Mouse (Mus musculus): ENCODE results near the gene Sipa1l1. TPM values are rescaled to one million over a fixed set of nuclear protein-coding genes. Genes with fewer than 3 reads are reported as not detected.

The Sipa1l1 gene
- polyA plus RNA-seq, 1 experiment from 2014 or later: 10.9 TPM

DNA sequence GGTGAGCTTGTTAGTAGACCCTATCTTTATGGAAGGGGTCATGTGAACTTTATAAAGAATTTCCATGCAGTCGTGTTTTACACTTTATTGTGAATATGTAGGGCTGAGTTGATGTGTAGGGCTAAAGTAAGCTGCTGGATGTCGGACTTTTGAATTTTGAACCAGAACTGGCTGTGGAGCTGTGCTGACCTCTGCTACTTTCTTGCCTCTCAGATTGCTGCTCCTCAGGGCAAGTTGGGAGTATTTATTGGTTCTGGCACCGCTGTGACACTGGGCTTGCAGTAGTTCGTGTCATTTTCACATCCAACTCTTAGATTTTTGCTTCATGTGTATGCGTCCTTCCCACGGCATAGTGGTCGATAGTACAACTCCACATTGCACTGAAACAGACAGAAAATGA, 49.1 kb downstream of the Sipa1l1 start:
- Histone ChIP-seq H3K9ac (replicated peaks) (no peak overlapping the region), H3K4me3 (replicated peaks) (no peak overlapping the region), H3K4me2 (no peak overlapping the region), H3K9me3 (replicated peaks) (no peaks in the 10 kb centered on the region), H3K27me3 (replicated peaks) (no peaks in the 10 kb centered on the region), H3K27ac (replicated peaks) (no peak overlapping the region), H3K36me3 (0 out of 2 replicates have a peak, but pooled peaks cover 4% of the 10 kb centered on the region), H3K4me1 (no peaks in the 10 kb centered on the region)
- ATAC-seq (ENCODE audit: low FRiP score): no peak
- WGBS: 89% methylated on average over 7 of the region's 7 CpGs

DNA sequence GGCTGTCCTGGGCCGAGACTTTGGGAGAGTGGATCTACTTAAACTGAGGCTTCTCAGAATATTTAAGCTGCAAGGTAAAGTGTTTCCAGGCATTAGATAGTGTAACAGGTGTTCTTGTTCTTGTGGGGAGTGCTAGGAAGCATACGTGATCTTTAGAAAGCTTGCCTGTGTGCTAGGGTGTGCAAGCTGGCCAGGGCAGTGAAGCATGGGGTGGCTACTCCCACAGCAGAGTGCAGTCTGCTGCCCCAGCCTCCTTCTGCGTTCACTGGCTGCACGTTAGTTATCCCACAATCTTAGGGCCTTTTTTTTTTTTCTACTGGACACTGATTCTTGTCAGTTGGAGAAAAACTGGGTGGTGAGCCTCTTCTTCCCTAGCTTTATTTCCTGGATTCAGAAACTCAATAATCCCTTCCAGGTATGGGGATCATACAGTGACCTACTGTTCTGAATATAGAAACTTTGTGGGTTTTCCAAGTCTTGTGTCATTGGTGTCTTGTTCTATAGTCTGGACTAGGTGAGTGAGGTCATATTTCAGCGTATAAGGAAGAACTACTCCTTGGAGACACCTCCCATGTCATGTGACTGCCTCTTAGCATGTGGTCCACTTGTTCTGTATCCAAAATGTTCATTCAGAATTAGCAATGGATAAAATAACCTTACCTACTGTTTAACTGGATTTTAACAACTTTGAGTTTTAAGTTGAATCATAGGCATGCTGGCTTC, 51.4 kb downstream of the Sipa1l1 start:
- WGBS: 87% methylated on average over 5 of the region's 5 CpGs
- Histone ChIP-seq H3K4me2 (no peak overlapping the region), H3K36me3 (no peaks in the 10 kb centered on the region), H3K4me3 (replicated peaks) (no peak overlapping the region), H3K27me3 (replicated peaks) (no peaks in the 10 kb centered on the region), H3K4me1 (no peaks in the 10 kb centered on the region), H3K9ac (replicated peaks) (no peak overlapping the region), H3K27ac (replicated peaks) (no peak overlapping the region), H3K9me3 (replicated peaks) (no peaks in the 10 kb centered on the region)
- no peak for ATAC-seq (ENCODE audit: low FRiP score)

- no peaks in the 10 kb centered on the region for H3K36me3 ChIP-seq
- no peak for ATAC-seq (ENCODE audit: low FRiP score)
- no peak overlapping the region for H3K4me3 ChIP-seq (replicated peaks)
- WGBS: 83% methylated on average over 9 of the region's 9 CpGs
- H3K4me1 ChIP-seq: peaks cover 5% of the 10 kb centered on the region
- no peak overlapping the region for H3K27ac ChIP-seq (replicated peaks)
- no peaks in the 10 kb centered on the region for H3K27me3 ChIP-seq (replicated peaks)
- no peak overlapping the region for H3K9ac ChIP-seq (replicated peaks)
- H3K4me2 ChIP-seq: no peak overlapping the region
- H3K9me3 ChIP-seq (replicated peaks): no peaks in the 10 kb centered on the region
Measured at GRCm38 (mm10) chr12:82223126-82223815, 54.2 kb downstream of the Sipa1l1 start.

DNA sequence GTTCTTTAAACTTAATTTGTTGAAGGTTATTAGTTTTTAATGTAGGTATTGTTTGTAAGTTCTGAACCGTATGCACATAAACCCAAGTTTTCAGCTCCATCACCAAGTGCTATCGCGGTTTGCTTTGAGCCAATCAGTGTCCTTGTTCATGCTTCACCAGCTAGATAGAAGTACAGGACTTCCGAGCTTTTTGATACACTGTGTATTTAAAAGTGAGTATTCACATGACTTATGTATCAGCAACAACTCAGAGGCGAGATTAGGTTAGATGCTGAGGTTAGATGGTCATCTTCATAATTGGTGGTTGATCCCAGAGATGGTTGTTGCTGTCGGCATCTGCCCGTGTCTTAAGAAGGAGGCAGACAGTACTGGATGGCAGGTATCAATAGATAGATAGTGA, 55.7 kb downstream of the Sipa1l1 start:
- Histone ChIP-seq H3K4me3 (replicated peaks) (no peak overlapping the region), H3K27ac (replicated peaks) (no peak overlapping the region), H3K4me2 (no peak overlapping the region), H3K4me1 (peaks cover 5% of the 10 kb centered on the region), H3K36me3 (no peaks in the 10 kb centered on the region), H3K27me3 (replicated peaks) (no peaks in the 10 kb centered on the region), H3K9ac (replicated peaks) (no peak overlapping the region), H3K9me3 (replicated peaks) (no peaks in the 10 kb centered on the region)
- no peak for ATAC-seq (ENCODE audit: low FRiP score)
- WGBS: over 99% methylated on average over 7 of the region's 7 CpGs

GRCm38 (mm10) chr12:82225278-82225677, 56.2 kb downstream of the Sipa1l1 start:
- Histone ChIP-seq H3K4me1 (peaks cover 5% of the 10 kb centered on the region), H3K4me3 (replicated peaks) (no peak overlapping the region), H3K9ac (replicated peaks) (no peak overlapping the region), H3K36me3 (no peaks in the 10 kb centered on the region), H3K9me3 (replicated peaks) (no peaks in the 10 kb centered on the region), H3K27me3 (replicated peaks) (no peaks in the 10 kb centered on the region), H3K27ac (replicated peaks) (no peak overlapping the region), H3K4me2 (no peak overlapping the region)
- WGBS: 99% methylated on average over 2 of the region's 2 CpGs
- ATAC-seq (ENCODE audit: low FRiP score): no peak

DNA sequence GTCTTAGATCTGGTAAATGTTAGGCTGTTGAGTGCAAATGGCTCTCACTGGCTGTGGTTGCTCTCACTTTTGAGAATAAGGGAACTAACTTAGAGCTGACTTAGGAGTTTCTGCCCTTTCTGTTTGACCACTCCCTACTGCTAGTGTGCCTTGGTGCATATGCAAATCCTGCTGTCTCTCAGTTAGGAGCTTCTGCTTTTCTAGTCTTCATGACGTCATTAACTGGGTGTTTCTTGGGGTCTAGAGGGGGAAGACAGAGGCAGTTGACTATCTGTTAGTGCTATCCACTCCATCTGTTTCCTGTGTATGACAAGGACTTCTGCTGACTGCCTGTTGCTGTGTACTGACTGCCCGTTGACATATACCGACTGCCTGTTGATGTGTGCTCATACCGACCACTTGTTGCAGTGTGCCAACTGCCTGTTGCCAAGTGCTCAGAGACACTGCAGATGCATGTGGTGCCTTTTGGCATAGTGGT, 56.7 kb downstream of the Sipa1l1 start:
- WGBS: 65% methylated on average over 4 of the region's 4 CpGs
- no peak for ATAC-seq (ENCODE audit: low FRiP score)
- no peaks in the 10 kb centered on the region for H3K36me3 ChIP-seq
- no peak overlapping the region for H3K4me3 ChIP-seq (replicated peaks)
- no peak overlapping the region for H3K27ac ChIP-seq (replicated peaks)
- H3K4me1 ChIP-seq: peaks cover 5% of the 10 kb centered on the region
- no peak overlapping the region for H3K9ac ChIP-seq (replicated peaks)
- H3K27me3 ChIP-seq (replicated peaks): no peaks in the 10 kb centered on the region
- no peak overlapping the region for H3K4me2 ChIP-seq
- no peaks in the 10 kb centered on the region for H3K9me3 ChIP-seq (replicated peaks)

- Histone ChIP-seq H3K9me3 (replicated peaks) (no peaks in the 10 kb centered on the region), H3K9ac (replicated peaks) (no peak overlapping the region), H3K4me2 (no peak overlapping the region), H3K27me3 (replicated peaks) (no peaks in the 10 kb centered on the region), H3K36me3 (no peaks in the 10 kb centered on the region), H3K4me1 (peaks cover 5% of the 10 kb centered on the region), H3K27ac (replicated peaks) (no peak overlapping the region), H3K4me3 (replicated peaks) (no peak overlapping the region)
- ATAC-seq (ENCODE audit: low FRiP score): no peak
- 60% methylated on average over 6 of the region's 6 CpGs for WGBS
Measured at GRCm38 (mm10) chr12:82226311-82227066, 57.4 kb downstream of the Sipa1l1 start.

DNA sequence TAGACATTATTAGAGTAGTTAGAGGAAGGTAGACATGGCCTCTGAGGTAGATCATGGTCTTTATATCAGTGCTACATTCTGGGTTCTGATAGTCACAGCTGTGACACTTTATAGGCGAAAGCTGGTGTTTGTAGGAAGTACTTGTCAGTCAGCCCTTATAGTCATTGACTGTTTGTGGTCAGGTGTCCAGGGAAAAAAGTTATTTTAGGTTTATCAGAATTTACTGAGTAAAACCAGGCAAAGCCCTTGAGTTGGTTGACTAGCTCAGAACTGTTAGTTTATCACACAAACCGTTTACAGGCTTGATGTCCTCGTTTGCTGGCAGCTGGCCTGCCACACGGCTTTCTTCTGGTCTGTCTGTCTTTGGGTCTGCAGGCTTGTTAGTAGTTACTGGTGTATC, 61.0 kb downstream of the Sipa1l1 start:
- Histone ChIP-seq H3K4me3 (replicated peaks) (no peak overlapping the region), H3K36me3 (no peaks in the 10 kb centered on the region), H3K9me3 (replicated peaks) (no peaks in the 10 kb centered on the region), H3K27ac (replicated peaks) (no peak overlapping the region), H3K27me3 (replicated peaks) (no peaks in the 10 kb centered on the region), H3K9ac (replicated peaks) (no peak overlapping the region), H3K4me2 (no peak overlapping the region), H3K4me1 (peaks cover 5% of the 10 kb centered on the region)
- no peak for ATAC-seq (ENCODE audit: low FRiP score)
- 65% methylated on average over 4 of the region's 4 CpGs for WGBS

GRCm38 (mm10) chr12:82231191-82231590, 62.1 kb downstream of the Sipa1l1 start:
- no peak for ATAC-seq (ENCODE audit: low FRiP score)
- Histone ChIP-seq H3K4me2 (no peak overlapping the region), H3K27me3 (replicated peaks) (no peaks in the 10 kb centered on the region), H3K9ac (replicated peaks) (no peak overlapping the region), H3K9me3 (replicated peaks) (no peaks in the 10 kb centered on the region), H3K4me1 (peaks cover 5% of the 10 kb centered on the region), H3K36me3 (no peaks in the 10 kb centered on the region), H3K4me3 (replicated peaks) (no peak overlapping the region), H3K27ac (replicated peaks) (no peak overlapping the region)
- WGBS: 82% methylated on average over 7 of the region's 7 CpGs

GRCm38 (mm10) chr12:82233177-82233576, 64.1 kb downstream of the Sipa1l1 start:
- no peaks in the 10 kb centered on the region for H3K36me3 ChIP-seq
- no peaks in the 10 kb centered on the region for H3K4me1 ChIP-seq
- H3K9ac ChIP-seq (replicated peaks): no peak overlapping the region
- H3K27ac ChIP-seq (replicated peaks): no peak overlapping the region
- no peaks in the 10 kb centered on the region for H3K27me3 ChIP-seq (replicated peaks)
- H3K9me3 ChIP-seq (replicated peaks): no peaks in the 10 kb centered on the region
- no peak for ATAC-seq (ENCODE audit: low FRiP score)
- H3K4me2 ChIP-seq: no peak overlapping the region
- 83% methylated on average over 3 of the region's 3 CpGs for WGBS
- H3K4me3 ChIP-seq (replicated peaks): no peak overlapping the region

DNA sequence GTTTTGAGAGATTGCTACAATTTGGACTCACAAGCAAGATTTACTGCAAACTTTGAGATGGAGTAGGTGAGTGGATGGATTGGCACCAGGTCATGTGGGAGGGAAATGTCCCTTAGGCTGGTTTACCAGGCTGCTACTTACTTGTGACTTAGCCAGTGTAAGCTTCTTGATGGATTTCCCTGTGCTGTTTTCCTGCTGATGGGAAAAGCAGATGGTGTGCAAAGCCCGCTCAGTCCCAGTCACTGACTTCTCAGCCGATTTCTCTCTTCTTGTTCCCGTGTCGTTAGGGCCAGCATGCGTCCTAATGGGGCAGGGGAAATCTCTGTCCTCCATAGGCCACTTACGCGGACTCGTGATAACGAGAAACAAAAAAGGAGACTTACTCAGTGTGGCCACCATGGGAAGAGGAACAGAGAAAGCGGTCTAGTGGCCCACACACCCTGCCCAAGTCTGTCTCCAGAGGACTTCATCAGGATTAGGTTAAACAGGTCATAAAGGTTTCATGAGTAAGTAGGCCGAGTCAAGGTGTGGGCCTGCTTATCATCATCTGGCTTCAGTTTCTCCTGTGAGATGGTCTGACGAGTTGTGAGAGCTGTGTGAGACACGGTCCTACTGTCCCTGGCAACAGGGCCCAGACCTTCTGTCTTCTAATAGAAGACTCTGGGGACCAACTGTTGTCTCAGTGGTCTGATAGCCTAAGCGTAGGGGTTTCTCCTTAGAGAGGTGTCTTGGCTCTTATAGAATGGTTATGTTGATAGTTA, 65.5 kb downstream of the Sipa1l1 start:
- H3K4me3 ChIP-seq (replicated peaks): no peak overlapping the region
- WGBS: 89% methylated on average over 14 of the region's 14 CpGs
- H3K9ac ChIP-seq (replicated peaks): no peak overlapping the region
- no peaks in the 10 kb centered on the region for H3K27me3 ChIP-seq (replicated peaks)
- H3K9me3 ChIP-seq (replicated peaks): no peaks in the 10 kb centered on the region
- no peak overlapping the region for H3K27ac ChIP-seq (replicated peaks)
- ATAC-seq (ENCODE audit: low FRiP score): no peak
- no peaks in the 10 kb centered on the region for H3K36me3 ChIP-seq
- H3K4me2 ChIP-seq: no peak overlapping the region
- no peaks in the 10 kb centered on the region for H3K4me1 ChIP-seq
